Mouse (Mus musculus) liver, embryonic 11.5 days (tissue): ENCODE measurements at regions not wholly inside any gene's neighbourhood (a gene's known extent, or its start where the extent isn't known, plus 50 kb on each side); places are given as distances from the start of the nearest gene placed in this dataset.
A peak's percentile ranks its signal among the peaks of the same experiment; 100 is the strongest.

Experiments
- ATAC-seq: fragments of 200-750 bp; cut with Nextera tagmentation; replicated peaks from 2 replicates; pipeline ENCODE4 v1.8.0; 2017; ENCODE audit warnings: moderate number of reproducible peaks, mild to moderate bottlenecking, moderate TSS enrichment, moderate library complexity; ENCODE audit not compliant: low FRiP score
- DNase-seq: peaks from one replicate; pipeline ENCODE4 v3.0.0-alpha.2; 2017; ENCODE audit warnings: low spot score
- H3K27ac ChIP-seq: fragments of 300-500 bp; sonication (generic); 2 replicates; pipeline ENCODE4 v1.5.1; 2014; ENCODE audit warnings: mild to moderate bottlenecking, low read depth, low read length, control low read depth
- H3K27me3 ChIP-seq: fragments of 300-500 bp; sonication (generic); replicated peaks from 2 replicates; pipeline ENCODE4 v1.6.1; 2014; ENCODE audit warnings: low read length, mixed read lengths; ENCODE audit not compliant: control insufficient read depth, insufficient read depth
- H3K36me3 ChIP-seq: fragments of 300-500 bp; sonication (generic); 2 replicates; pipeline ENCODE4 v1.6.1; 2014; ENCODE audit warnings: mild to moderate bottlenecking, low read length, moderate library complexity, mixed read lengths; ENCODE audit not compliant: control insufficient read depth, insufficient read depth
- H3K4me1 ChIP-seq: fragments of 300-500 bp; sonication (generic); replicated peaks from 2 replicates; pipeline ENCODE4 v1.6.1; 2014; ENCODE audit warnings: low read length, mixed read lengths; ENCODE audit not compliant: control insufficient read depth, insufficient read depth
- H3K4me2 ChIP-seq: fragments of 300-500 bp; sonication (generic); 2 replicates; pipeline ENCODE4 v1.6.1; 2014; ENCODE audit warnings: mild to moderate bottlenecking, control low read depth, moderate library complexity
- H3K4me3 ChIP-seq: fragments of 300-500 bp; sonication (generic); 2 replicates; pipeline ENCODE4 v1.5.1; 2014; ENCODE audit warnings: low read depth, low read length, control low read depth
- H3K9ac ChIP-seq: fragments of 300-500 bp; sonication (generic); 2 replicates; pipeline ENCODE4 v1.6.1; 2014; ENCODE audit warnings: low read depth, low read length, control low read depth
- H3K9me3 ChIP-seq: fragments of 300-500 bp; sonication (generic); 2 replicates; pipeline ENCODE4 v1.6.1; 2016; ENCODE audit warnings: low read length, inconsistent platforms, mixed read lengths; ENCODE audit not compliant: control insufficient read depth
- WGBS: fragments of 180-500 bp; shearing (Covaris S2); extraction: QIAGEN DNeasy Blood & Tissue Kit; methylation state at CpG from one replicate; pipeline ENCODE4 v1.1.7; 2014; 5-methylcytosine and 5-hydroxymethylcytosine counted together

DNA sequence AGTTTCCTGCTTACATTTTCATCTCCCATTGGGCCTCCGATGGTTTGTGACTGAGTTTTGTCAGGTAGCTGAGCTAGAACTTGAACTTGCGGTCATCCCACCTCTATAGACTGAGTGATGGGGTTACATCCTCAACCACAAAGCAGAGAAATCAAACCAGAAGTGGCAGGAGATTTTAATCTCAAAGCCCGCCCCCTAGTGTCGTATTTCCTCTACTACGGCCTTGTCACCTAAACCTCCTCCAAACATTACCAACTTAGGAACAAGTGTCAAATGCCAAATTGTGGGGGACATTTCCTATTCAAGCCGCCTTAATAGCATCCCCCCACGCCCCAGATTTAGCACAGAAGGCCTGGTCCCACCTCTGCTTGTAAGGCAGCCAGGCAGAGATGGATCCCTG, 286.3 kb upstream of the Lrig3 start:
- H3K9me3 ChIP-seq: no peaks in the 10 kb centered on the region
- H3K4me3 ChIP-seq: no peak overlapping the region
- no peak overlapping the region for H3K27ac ChIP-seq
- H3K36me3 ChIP-seq: no peaks in the 10 kb centered on the region
- no peaks in the 10 kb centered on the region for H3K27me3 ChIP-seq
- no peak for DNase-seq
- H3K4me2 ChIP-seq: no peak overlapping the region
- 68% methylated on average over 7 of the region's 7 CpGs for WGBS
- H3K9ac ChIP-seq: no peak overlapping the region
- ATAC-seq: no peak
- no peaks in the 10 kb centered on the region for H3K4me1 ChIP-seq

DNA sequence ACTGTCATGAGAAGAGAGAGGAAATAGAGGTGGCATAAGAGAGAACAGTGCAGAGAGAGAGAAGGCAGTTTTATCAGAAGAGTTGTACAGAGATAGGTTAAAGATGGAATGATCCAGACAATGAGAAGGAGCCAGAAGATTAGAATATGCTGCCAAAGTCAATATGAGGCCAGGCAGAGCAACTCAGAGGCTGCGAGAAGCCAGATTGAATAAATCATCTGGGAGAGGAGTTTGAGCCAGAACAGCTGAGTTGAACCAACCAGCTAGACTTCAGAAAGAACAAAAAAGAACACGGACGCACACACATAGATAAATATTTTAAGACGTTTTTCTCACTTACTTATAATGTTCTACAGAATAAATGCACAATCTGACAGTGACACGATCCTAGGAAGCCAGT, 280.8 kb upstream of the Lrig3 start:
- no peaks in the 10 kb centered on the region for H3K36me3 ChIP-seq
- H3K9ac ChIP-seq: no peak overlapping the region
- no peaks in the 10 kb centered on the region for H3K4me1 ChIP-seq
- WGBS: 82% methylated on average over 5 of the region's 5 CpGs
- H3K9me3 ChIP-seq: no peaks in the 10 kb centered on the region
- no peaks in the 10 kb centered on the region for H3K27me3 ChIP-seq
- DNase-seq: no peak
- no peak overlapping the region for H3K27ac ChIP-seq
- H3K4me2 ChIP-seq: no peak overlapping the region
- ATAC-seq: no peak
- no peak overlapping the region for H3K4me3 ChIP-seq

DNA sequence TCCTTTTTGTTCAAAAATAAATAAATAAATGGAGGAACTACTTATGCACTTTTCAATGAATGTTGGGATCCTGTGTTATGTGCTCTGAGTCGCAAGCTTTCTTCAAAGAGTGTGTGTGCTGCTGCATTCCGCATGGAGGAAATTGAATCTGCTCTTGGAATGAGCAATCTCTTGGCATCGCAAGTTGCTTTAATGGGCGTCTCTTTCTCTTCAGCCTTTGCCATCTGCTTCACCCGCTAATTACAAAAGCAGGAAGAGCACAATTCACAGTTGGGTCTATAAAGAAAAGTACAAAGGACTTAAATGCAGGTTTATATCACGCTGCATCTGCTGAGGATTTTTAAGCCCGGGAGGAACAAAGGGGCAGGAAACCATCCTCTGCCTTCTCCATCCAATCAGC, 272.5 kb upstream of the Lrig3 start:
- 80% methylated on average over 7 of the region's 7 CpGs for WGBS
- H3K9me3 ChIP-seq: no peaks in the 10 kb centered on the region
- H3K36me3 ChIP-seq: no peaks in the 10 kb centered on the region
- DNase-seq (no peak), ATAC-seq (no peak)
- H3K4me3 ChIP-seq: no peak overlapping the region
- no peaks in the 10 kb centered on the region for H3K27me3 ChIP-seq
- no peak overlapping the region for H3K27ac ChIP-seq
- no peak overlapping the region for H3K9ac ChIP-seq
- H3K4me2 ChIP-seq: no peak overlapping the region
- H3K4me1 ChIP-seq: no peaks in the 10 kb centered on the region

DNA sequence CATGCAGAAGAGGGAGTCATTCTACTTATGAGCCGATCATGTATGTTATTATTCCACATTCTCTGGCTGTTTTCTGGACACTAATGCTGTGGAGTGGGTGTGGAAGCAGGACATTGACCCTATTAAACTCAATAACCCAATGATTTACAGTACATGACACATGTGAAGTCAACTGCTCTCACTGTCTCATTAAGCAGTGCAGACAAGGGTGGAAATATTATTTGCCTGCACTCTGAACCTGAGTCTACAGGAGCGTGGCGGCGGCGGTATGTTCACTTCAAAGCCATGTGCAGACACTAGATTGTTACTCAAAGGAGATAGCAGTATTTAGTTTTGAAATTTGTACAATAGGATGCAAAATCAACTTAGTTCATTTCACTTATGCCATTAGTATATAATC, 269.8 kb upstream of the Lrig3 start:
- WGBS: 90% methylated on average over 5 of the region's 5 CpGs
- DNase-seq: no peak
- Histone ChIP-seq H3K9ac (no peak overlapping the region), H3K27ac (no peak overlapping the region), H3K4me3 (no peak overlapping the region), H3K4me2 (no peak overlapping the region), H3K4me1 (no peaks in the 10 kb centered on the region), H3K27me3 (no peaks in the 10 kb centered on the region), H3K9me3 (no peaks in the 10 kb centered on the region), H3K36me3 (no peaks in the 10 kb centered on the region)
- no peak for ATAC-seq

DNA sequence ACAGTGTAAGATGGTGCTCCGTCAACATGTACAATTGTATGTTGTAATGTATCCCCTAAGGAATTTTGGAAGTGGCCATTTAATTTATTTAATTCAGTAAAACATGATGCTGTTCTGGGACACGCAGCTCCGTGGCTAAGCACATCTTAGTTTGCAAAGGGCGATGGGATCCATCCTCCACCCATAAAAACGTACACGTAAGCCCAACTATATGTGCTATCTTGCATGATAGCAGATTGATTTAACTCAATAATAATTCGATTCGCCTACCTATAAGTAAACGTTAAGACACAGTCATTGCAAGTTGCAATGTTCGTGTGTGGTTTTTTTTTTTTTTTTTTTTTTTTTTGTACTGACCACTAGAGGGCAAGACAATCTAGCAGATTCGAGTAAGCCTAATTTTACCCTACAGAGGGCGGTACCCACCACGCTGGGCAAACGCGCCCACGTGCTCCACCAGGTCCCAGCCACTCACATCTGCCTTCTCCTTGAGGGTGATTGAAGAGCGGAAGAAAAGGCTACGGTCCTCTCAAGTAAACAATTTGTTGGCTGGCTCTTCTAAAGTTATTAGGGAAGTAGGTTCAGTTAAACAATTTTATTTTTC, 240.8 kb upstream of the Lrig3 start:
- Histone ChIP-seq H3K27ac (no peak overlapping the region), H3K9ac (no peak overlapping the region), H3K36me3 (no peaks in the 10 kb centered on the region), H3K4me3 (no peak overlapping the region), H3K9me3 (no peaks in the 10 kb centered on the region), H3K4me1 (no peaks in the 10 kb centered on the region), H3K27me3 (no peaks in the 10 kb centered on the region), H3K4me2 (no peak overlapping the region)
- no peak for DNase-seq
- 30% methylated on average over 18 of the region's 18 CpGs for WGBS
- peak; percentile 62; the same call in 1 of the 2 replicates for ATAC-seq

DNA sequence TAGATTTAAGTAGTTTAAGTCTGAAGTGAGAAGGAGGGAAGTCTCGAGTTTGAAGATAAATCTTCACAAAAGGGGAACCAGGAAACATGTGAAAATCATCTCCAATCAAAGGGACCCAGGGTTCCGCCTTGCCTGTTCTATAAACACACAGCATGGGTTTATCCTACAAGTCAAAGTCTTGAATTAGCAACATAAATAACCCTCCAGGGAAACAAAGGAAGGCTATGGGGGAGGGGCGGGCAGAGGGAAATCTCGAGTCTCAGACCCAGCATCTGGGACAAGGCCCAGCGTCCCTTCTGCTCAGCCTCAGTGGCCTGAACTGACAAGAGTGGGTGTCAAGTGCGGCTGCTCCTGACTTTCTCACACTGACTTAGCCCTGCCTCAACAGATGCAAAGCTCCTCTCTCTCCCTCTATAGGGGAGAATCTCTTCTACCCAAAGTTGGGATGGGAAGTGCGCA, 240.3 kb upstream of the Lrig3 start:
- DNase-seq: no peak
- H3K4me1 ChIP-seq: no peaks in the 10 kb centered on the region
- no peak overlapping the region for H3K4me2 ChIP-seq
- no peaks in the 10 kb centered on the region for H3K36me3 ChIP-seq
- no peak overlapping the region for H3K9ac ChIP-seq
- no peak for ATAC-seq
- no peak overlapping the region for H3K27ac ChIP-seq
- WGBS: 32% methylated on average over 7 of the region's 7 CpGs
- no peak overlapping the region for H3K4me3 ChIP-seq
- H3K9me3 ChIP-seq: no peaks in the 10 kb centered on the region
- H3K27me3 ChIP-seq: no peaks in the 10 kb centered on the region

DNA sequence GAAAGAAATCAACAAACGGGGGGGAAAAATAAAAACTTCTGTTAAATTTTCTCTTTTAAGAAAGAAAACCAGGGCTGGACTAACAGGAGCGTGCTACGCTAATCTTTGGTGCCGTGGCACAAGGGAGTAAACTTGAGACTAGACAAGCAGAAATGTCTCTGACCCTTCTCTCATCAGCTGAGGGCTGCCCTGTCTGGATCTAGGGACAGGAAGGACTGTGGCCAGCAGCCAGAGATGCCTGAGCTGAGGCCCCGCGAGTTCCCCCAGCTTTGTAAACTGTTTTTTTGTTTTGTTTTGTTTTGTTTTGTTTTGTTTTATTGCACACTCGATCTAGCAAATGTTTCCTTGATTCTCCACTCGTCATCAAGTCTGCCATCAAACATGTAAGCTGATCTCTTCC, 239.4 kb upstream of the Lrig3 start:
- 60% methylated on average over 8 of the region's 8 CpGs for WGBS

DNA sequence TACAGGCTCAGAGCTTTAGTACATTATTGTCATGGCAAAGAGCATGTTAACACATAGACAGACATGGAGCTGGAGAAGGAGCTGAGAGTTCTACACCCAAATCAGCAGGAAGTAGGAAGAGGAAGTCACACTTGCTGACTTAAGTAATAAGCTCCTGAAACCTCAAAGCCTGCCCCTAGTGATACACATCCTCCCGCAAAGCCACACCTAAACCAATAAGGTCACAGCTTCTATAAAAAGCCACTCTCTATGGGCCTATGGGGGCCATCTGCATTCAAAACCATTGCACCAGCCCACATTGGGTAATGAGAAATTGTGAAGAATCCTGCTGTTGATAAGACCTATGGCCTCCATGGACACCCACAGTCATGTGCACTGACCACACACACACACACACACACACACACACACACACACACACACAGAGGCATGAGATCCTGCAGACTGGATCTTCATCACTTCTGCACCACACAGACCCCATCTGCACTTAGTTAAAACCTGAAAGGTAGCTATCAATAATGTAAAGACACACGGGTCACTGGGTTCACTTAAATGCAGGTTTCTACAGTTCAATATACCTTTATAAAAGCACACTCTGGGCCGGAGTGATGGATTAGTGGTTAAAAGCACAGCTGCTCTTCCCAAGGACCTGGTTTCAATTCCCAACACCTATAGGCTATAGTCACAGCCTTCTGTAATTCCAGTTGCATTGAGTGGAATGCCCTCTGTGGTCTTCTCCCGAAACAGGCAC, 230.0 kb upstream of the Lrig3 start:
- Histone ChIP-seq H3K4me2 (no peak overlapping the region), H3K36me3 (no peaks in the 10 kb centered on the region), H3K9me3 (no peaks in the 10 kb centered on the region), H3K4me1 (no peaks in the 10 kb centered on the region), H3K27me3 (no peaks in the 10 kb centered on the region), H3K4me3 (no peak overlapping the region), H3K9ac (no peak overlapping the region), H3K27ac (no peak overlapping the region)
- WGBS: 75% methylated on average over 4 of the region's 4 CpGs
- no peak for DNase-seq
- no peak for ATAC-seq

More for the DNA sequence above, 239.4 kb upstream of the Lrig3 start:
- ATAC-seq (no peak), DNase-seq (no peak)
- no peak overlapping the region for H3K4me3 ChIP-seq
- H3K36me3 ChIP-seq: no peaks in the 10 kb centered on the region
- no peaks in the 10 kb centered on the region for H3K4me1 ChIP-seq
- no peaks in the 10 kb centered on the region for H3K9me3 ChIP-seq
- H3K27me3 ChIP-seq: no peaks in the 10 kb centered on the region
- H3K27ac ChIP-seq: no peak overlapping the region
- no peak overlapping the region for H3K9ac ChIP-seq
- no peak overlapping the region for H3K4me2 ChIP-seq

DNA sequence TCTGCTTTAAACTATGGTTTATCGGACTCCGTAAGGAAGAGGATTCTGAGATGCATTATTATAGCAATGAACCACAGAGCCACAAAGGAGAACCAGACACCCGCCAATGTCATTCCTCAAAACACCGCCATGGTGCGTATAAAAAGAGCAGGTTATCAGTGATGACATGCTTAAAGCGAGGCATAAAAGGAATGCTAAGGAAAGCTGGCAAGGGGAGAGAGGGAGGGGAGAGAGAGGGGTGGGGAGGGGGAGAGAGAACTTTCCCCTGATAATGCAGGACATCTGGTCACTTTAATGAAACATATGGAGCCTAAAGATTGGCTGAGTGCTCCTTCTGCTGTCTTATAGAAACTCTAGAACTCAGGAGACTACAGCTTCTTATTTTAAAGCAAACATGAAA, 222.8 kb upstream of the Lrig3 start:
- Histone ChIP-seq H3K4me1 (no peaks in the 10 kb centered on the region), H3K9me3 (no peaks in the 10 kb centered on the region), H3K27ac (no peak overlapping the region), H3K4me3 (no peak overlapping the region), H3K9ac (no peak overlapping the region), H3K27me3 (no peaks in the 10 kb centered on the region), H3K36me3 (no peaks in the 10 kb centered on the region), H3K4me2 (no peak overlapping the region)
- ATAC-seq (no peak), DNase-seq (no peak)
- 67% methylated on average over 6 of the region's 6 CpGs for WGBS
